Mouse (Mus musculus) bone marrow, adult 2 months (tissue): Measurements from ENCODE around the gene H1f0.
"Not testable (repeated sequence)": the region's sequence is repeated elsewhere in the genome, so short reads cannot be mapped to it uniquely, and the experiment has no call there.

ENCODE experiments used
- CTCF ChIP-seq: fragments of 200-500 bp; IDR thresholded peaks from 2 replicates; pipeline ENCODE4 v1.5.1; 2011; ENCODE audit warnings: low read length, control low read depth; ENCODE audit not compliant: control insufficient read depth, insufficient read depth
- POLR2A ChIP-seq: fragments of 200-500 bp; IDR thresholded peaks from 2 replicates; pipeline ENCODE4 v1.6.1; 2011; ENCODE audit warnings: low read depth, mild to moderate bottlenecking, control low read depth, low read length, borderline replicate concordance; ENCODE audit not compliant: control insufficient read depth

- not testable (repeated sequence) for TF ChIP-seq CTCF, POLR2A
Measured at GRCm38 (mm10) chr15:79007836-79008235, 20.4 kb upstream of the H1f0 start.
